Comparison of ENCODE assay signal across 23 mouse cellular contexts in the genomic region with DNA sequence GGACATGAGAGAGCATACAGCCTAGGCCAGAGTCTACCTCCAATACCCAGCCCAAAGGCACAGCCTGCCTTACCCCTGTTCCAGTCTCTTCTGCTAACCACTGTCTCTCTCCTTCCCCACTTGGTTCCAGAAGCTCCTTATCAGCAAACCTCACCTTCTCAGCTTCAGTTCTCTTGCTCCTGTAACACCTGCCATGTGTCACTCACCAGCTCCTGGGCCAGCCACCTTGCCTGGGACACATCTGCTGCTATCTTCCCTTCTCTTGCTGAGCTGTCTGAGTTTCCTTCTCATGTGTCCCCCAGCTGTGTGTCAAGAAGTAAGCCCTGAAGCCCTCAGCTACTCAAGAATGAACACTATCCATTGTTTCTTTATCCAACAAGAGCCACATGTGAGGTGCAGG. TPM values are rescaled to one million over a fixed set of nuclear protein-coding genes. Genes with fewer than 3 reads are reported as not detected.
A peak's percentile ranks its signal among the peaks of the same experiment; 100 is the strongest.
DNase-seq lines count a peak whose midpoint lies in the region; ATAC-seq lines count a peak whose summit lies in the region.
"Not testable (repeated sequence)": the region's sequence is repeated elsewhere in the genome, so short reads cannot be mapped to it uniquely, and the experiment has no call there.
"Had no signal": no experiment of that assay in that cellular context is flagged by ENCODE, and none has a peak within 500 bp of the region (broad histone marks: within the 10 kb centered on the region; RNA-seq: fewer than 3 reads in every experiment).

No protein-coding gene starts in this region.

- H3K4me2 ChIP-seq in liver, embryonic 11.5 days; liver, embryonic 13.5 days; liver, embryonic 15.5 days: not testable (repeated sequence)

- H3K27me3 ChIP-seq in liver, embryonic 11.5 days (replicated peaks; ENCODE audit: control insufficient read depth, insufficient read depth, low read length); liver, embryonic 13.5 days; liver, embryonic 15.5 days: not testable (repeated sequence)

- ATAC-seq in erythroblast, adult 5-6 weeks (replicated peaks; ENCODE audit: low FRiP score, poor library complexity, severe bottlenecking): peak; percentile 23; the same call in 1 of the 2 replicates
- ATAC-seq in liver, embryonic 11.5 days (replicated peaks; ENCODE audit: low FRiP score): peak; percentile 61
- ATAC-seq in liver, embryonic 13.5 days (ENCODE audit: low read depth): peak; percentile 60; the same call in 1 of the 2 replicates
- peak; percentile 44; the same call in 1 of the 2 replicates for ATAC-seq in liver, embryonic 15.5 days (ENCODE audit: insufficient read depth)
- ATAC-seq in megakaryocyte progenitor cell, adult 5-6 weeks (replicated peaks; ENCODE audit: poor library complexity): peak; percentile 24

- H3K4me1 ChIP-seq in liver, embryonic 11.5 days (replicated peaks; ENCODE audit: control insufficient read depth, insufficient read depth, low read length); liver, embryonic 13.5 days (replicated peaks); liver, embryonic 15.5 days (replicated peaks): not testable (repeated sequence)

- H3K9ac ChIP-seq in liver, embryonic 11.5 days (ENCODE audit: low read depth, low read length); liver, embryonic 13.5 days; liver, embryonic 15.5 days: not testable (repeated sequence)

- H3K36me3 ChIP-seq in liver, embryonic 11.5 days (ENCODE audit: control insufficient read depth, insufficient read depth, low read length); liver, embryonic 13.5 days; liver, embryonic 15.5 days (replicated peaks): not testable (repeated sequence)

- H3K27ac ChIP-seq in liver, embryonic 11.5 days (ENCODE audit: low read depth, low read length); liver, embryonic 13.5 days; liver, embryonic 15.5 days (replicated peaks): not testable (repeated sequence)

- H3K4me3 ChIP-seq in liver, embryonic 11.5 days (ENCODE audit: low read depth, low read length); liver, embryonic 13.5 days (replicated peaks); liver, embryonic 15.5 days (replicated peaks): not testable (repeated sequence)

- not testable (repeated sequence) for H3K9me3 ChIP-seq in liver, embryonic 11.5 days (ENCODE audit: control insufficient read depth, low read length); liver, embryonic 13.5 days (replicated peaks); liver, embryonic 15.5 days (replicated peaks)

- not testable (repeated sequence) for DNase-seq in liver, embryonic 11.5 days (ENCODE audit: low spot score); liver, embryonic 13.5 days

RNA-seq across cellular contexts. Expression of a gene that starts 3.1 kb away (rescaled TPM):
- total RNA-seq in erythroblast, adult 5-6 weeks (2015; ENCODE audit: low replicate concordance): not detected in 2 replicates
- total RNA-seq in erythroblast, adult 5-6 weeks (2017; ENCODE audit: low replicate concordance): not detected in 2 replicates
- polyA plus RNA-seq in liver, embryonic 11.5 days (2014; fragmentation: Nextera tagmentation; extraction: Ambion mirVana): not detected in 2 replicates
- polyA plus RNA-seq in liver, embryonic 13.5 days (2015; fragmentation: Nextera tagmentation; extraction: Ambion mirVana): not detected in 2 replicates
- polyA plus RNA-seq in liver, embryonic 15.5 days (2015; fragmentation: Nextera tagmentation; extraction: Ambion mirVana): 0.43 TPM in 1 of 2 replicates, not detected in the other
- total RNA-seq in megakaryocyte progenitor cell, adult 5-6 weeks (2015): not detected in 2 replicates
- not detected in 2 replicates for total RNA-seq in megakaryocyte progenitor cell, adult 5-6 weeks (2017)
- total RNA-seq: adrenal gland, adult 18-20 months; adrenal gland, adult 8-10 months; adrenal gland, postnatal 14 days; adrenal gland, postnatal 36 days; CH12.LX; forebrain, postnatal 0 days; G1E had no signal
- polyA plus RNA-seq: activated CD4-positive, CD25-positive, alpha-beta regulatory T cell, adult 4 months; CD4-positive, CD25-positive, alpha-beta regulatory T cell, adult 4 months; cerebellum, adult 2 months; cortical plate, adult 2 months; embryonic facial prominence, embryonic 10.5 days; erythroblast, embryonic 14.5 days; forebrain, embryonic 11.5 days; forebrain, embryonic 13.5 days; forebrain, embryonic 15.5 days; forebrain, postnatal 0 days; G1E; Patski had no signal

RNA-seq across cellular contexts. Expression of a gene that starts 13.3 kb away (rescaled TPM):
- not detected in 2 replicates for total RNA-seq in erythroblast, adult 5-6 weeks (2015; ENCODE audit: low replicate concordance)
- total RNA-seq in erythroblast, adult 5-6 weeks (2017; ENCODE audit: low replicate concordance): not detected in 2 replicates
- not detected in 2 replicates for polyA plus RNA-seq in liver, embryonic 11.5 days (2014; fragmentation: Nextera tagmentation; extraction: Ambion mirVana)
- polyA plus RNA-seq in liver, embryonic 13.5 days (2015; fragmentation: Nextera tagmentation; extraction: Ambion mirVana): not detected in 2 replicates
- not detected in 2 replicates for polyA plus RNA-seq in liver, embryonic 15.5 days (2015; fragmentation: Nextera tagmentation; extraction: Ambion mirVana)
- not detected in 2 replicates for total RNA-seq in megakaryocyte progenitor cell, adult 5-6 weeks (2015)
- not detected in 2 replicates for total RNA-seq in megakaryocyte progenitor cell, adult 5-6 weeks (2017)
- total RNA-seq: adrenal gland, adult 18-20 months; adrenal gland, adult 8-10 months; adrenal gland, postnatal 14 days; adrenal gland, postnatal 36 days; CH12.LX; forebrain, postnatal 0 days; G1E had no signal
- polyA plus RNA-seq: activated CD4-positive, CD25-positive, alpha-beta regulatory T cell, adult 4 months; CD4-positive, CD25-positive, alpha-beta regulatory T cell, adult 4 months; cerebellum, adult 2 months; cortical plate, adult 2 months; embryonic facial prominence, embryonic 10.5 days; embryonic facial prominence, embryonic 12.5 days; erythroblast, embryonic 14.5 days; forebrain, embryonic 11.5 days; forebrain, embryonic 13.5 days; forebrain, embryonic 15.5 days; forebrain, postnatal 0 days; G1E; Patski had no signal

RNA-seq across cellular contexts. Expression of a gene that starts 36.5 kb away (rescaled TPM):
- not detected in 2 replicates for total RNA-seq in erythroblast, adult 5-6 weeks (2015; ENCODE audit: low replicate concordance)
- total RNA-seq in erythroblast, adult 5-6 weeks (2017; ENCODE audit: low replicate concordance): not detected in 2 replicates
- polyA plus RNA-seq in liver, embryonic 11.5 days (2014; fragmentation: Nextera tagmentation; extraction: Ambion mirVana): 0.19 TPM in 1 of 2 replicates, not detected in the other
- not detected in 2 replicates for polyA plus RNA-seq in liver, embryonic 13.5 days (2015; fragmentation: Nextera tagmentation; extraction: Ambion mirVana)
- not detected in 2 replicates for polyA plus RNA-seq in liver, embryonic 15.5 days (2015; fragmentation: Nextera tagmentation; extraction: Ambion mirVana)
- not detected in 2 replicates for total RNA-seq in megakaryocyte progenitor cell, adult 5-6 weeks (2015)
- total RNA-seq in megakaryocyte progenitor cell, adult 5-6 weeks (2017): not detected in 2 replicates
- total RNA-seq: adrenal gland, postnatal 14 days; CH12.LX; forebrain, postnatal 0 days had no signal
- polyA plus RNA-seq: activated CD4-positive, CD25-positive, alpha-beta regulatory T cell, adult 4 months; CD4-positive, CD25-positive, alpha-beta regulatory T cell, adult 4 months; cerebellum, adult 2 months; cortical plate, adult 2 months; embryonic facial prominence, embryonic 10.5 days; erythroblast, embryonic 14.5 days; forebrain, embryonic 11.5 days; forebrain, embryonic 13.5 days; forebrain, embryonic 15.5 days; forebrain, postnatal 0 days; G1E had no signal
